Mouse (Mus musculus): ENCODE results near the gene Esr1. TPM values are rescaled to one million over a fixed set of nuclear protein-coding genes. Genes with fewer than 3 reads are reported as not detected.

The Esr1 gene
- 0.27 and 0.63 TPM in 2 replicates for polyA plus RNA-seq (2015; fragmentation: Nextera tagmentation; extraction: Ambion mirVana)

DNA sequence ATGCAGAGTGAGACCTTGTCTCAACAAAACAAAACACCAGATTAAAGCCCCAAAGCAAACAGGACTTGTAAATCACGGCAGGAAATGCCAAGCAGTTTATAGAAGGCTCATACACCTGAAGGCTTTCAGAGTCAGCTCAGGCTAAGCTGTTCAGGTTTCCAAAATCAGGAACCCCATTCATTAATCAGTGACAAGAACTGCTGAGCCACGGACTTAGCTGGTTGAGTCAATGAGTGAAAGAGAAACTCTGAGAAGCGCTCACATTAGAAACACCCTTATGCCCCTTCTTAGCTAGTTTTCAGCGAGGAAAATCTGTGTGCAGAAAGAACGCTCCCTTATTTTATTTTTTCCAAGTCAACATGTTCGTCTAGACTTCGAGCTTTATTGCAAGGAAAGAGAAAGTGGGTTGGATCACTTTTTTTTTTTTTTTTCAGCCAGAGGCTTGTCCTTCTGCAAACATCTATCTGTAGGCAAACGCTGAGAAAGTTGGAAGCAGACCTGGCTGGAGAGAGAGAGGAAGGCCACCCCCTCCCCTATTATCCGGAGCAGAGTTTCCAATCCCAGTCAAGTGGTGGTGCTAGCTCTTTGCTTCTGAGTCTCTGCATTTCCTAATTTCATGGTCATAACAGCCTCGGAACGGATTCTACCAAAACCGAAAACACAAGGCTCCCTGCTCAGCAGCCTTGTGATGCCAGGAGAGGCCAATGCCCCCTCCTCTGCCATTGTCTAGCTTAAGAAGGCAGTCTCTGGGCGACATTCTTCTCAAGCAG is at the start of gene Esr1:
Esr1 (plus strand) TSS at position 208 of the 770 bp plus-strand sequence.
- 46% methylated on average over 13 of the region's 13 CpGs for WGBS
- peak within 1 kb of the TSS; percentile 29 for H3K4me2 ChIP-seq (ENCODE audit: low read length)
- H3K27ac ChIP-seq (ENCODE audit: low read depth, low read length): no peak within 1 kb of the TSS
- no peak within 1 kb of the TSS for H3K4me3 ChIP-seq (ENCODE audit: low read length)
- H3K36me3 ChIP-seq (ENCODE audit: control insufficient read depth, insufficient read depth, low read length): no peaks in the 10 kb centered on the region
- no peaks in the 10 kb centered on the region for H3K9me3 ChIP-seq (ENCODE audit: control insufficient read depth, low read length)
- peak; percentile 34; the same call in 1 of the 2 replicates for ATAC-seq
- H3K4me1 ChIP-seq (ENCODE audit: control insufficient read depth, insufficient read depth, low read depth, low read length): no peaks in the 10 kb centered on the region
- H3K9ac ChIP-seq (ENCODE audit: low read depth, low read length): no peak within 1 kb of the TSS
- H3K27me3 ChIP-seq (replicated peaks; ENCODE audit: control insufficient read depth, insufficient read depth, low read length): no peaks in the 10 kb centered on the region

DNA sequence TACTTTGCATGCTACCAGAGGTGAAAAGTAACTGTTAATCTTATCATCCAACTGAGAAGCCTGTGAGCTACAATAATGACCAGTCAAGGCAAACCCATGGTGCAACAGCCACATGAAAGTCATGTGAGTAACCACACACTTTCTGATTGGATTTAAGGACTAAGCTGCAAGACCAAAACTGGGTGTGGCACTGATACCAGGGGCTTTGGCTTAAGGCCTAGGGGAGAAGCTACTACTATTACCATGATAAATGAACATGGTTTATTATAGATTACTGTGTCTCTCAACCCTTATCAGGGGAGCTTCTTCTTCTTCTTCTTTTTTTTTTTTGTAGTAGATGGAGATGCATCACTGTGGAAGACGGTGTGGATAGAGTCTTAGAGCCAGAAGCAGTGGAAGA is 46.2 kb upstream of the Esr1 start:
- Histone ChIP-seq H3K9me3 (ENCODE audit: control insufficient read depth, low read length) (0 out of 2 replicates have a peak, but pooled peaks cover 2% of the 10 kb centered on the region), H3K36me3 (ENCODE audit: control insufficient read depth, insufficient read depth, low read length) (no peaks in the 10 kb centered on the region), H3K9ac (ENCODE audit: low read depth, low read length) (no peak overlapping the region), H3K4me3 (ENCODE audit: low read length) (no peak overlapping the region), H3K4me2 (ENCODE audit: low read length) (no peak overlapping the region), H3K27ac (ENCODE audit: low read depth, low read length) (no peak overlapping the region), H3K4me1 (ENCODE audit: control insufficient read depth, insufficient read depth, low read depth, low read length) (no peaks in the 10 kb centered on the region), H3K27me3 (replicated peaks; ENCODE audit: control insufficient read depth, insufficient read depth, low read length) (no peaks in the 10 kb centered on the region)
- 92% methylated on average over 1 of the region's 1 CpGs for WGBS
- ATAC-seq: no peak

DNA sequence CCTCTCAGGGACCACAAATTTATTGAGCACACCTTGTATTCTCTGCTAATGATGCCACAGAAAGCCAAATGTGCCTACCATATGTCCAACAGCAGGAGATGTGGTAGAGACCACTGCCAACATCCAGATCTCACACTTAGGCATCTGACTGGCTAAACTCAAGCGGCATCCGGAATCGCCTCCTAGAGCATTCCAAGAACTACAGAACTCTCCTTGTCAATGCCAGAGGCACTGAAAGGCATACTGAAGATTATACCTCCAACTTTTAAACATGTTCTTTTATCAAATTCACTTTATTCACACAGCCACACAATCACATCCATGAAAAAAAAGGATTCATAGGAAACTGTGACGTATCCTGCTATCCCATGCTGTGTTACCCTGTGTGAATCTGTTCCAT is 40.6 kb upstream of the Esr1 start:
- Histone ChIP-seq H3K4me1 (ENCODE audit: control insufficient read depth, insufficient read depth, low read depth, low read length) (no peaks in the 10 kb centered on the region), H3K4me3 (ENCODE audit: low read length) (no peak overlapping the region), H3K9ac (ENCODE audit: low read depth, low read length) (no peak overlapping the region), H3K27ac (ENCODE audit: low read depth, low read length) (no peak overlapping the region), H3K27me3 (replicated peaks; ENCODE audit: control insufficient read depth, insufficient read depth, low read length) (no peaks in the 10 kb centered on the region), H3K9me3 (ENCODE audit: control insufficient read depth, low read length) (0 out of 2 replicates have a peak, but pooled peaks cover 2% of the 10 kb centered on the region), H3K36me3 (ENCODE audit: control insufficient read depth, insufficient read depth, low read length) (no peaks in the 10 kb centered on the region), H3K4me2 (ENCODE audit: low read length) (no peak overlapping the region)
- 76% methylated on average over 4 of the region's 4 CpGs for WGBS
- no peak for ATAC-seq

DNA sequence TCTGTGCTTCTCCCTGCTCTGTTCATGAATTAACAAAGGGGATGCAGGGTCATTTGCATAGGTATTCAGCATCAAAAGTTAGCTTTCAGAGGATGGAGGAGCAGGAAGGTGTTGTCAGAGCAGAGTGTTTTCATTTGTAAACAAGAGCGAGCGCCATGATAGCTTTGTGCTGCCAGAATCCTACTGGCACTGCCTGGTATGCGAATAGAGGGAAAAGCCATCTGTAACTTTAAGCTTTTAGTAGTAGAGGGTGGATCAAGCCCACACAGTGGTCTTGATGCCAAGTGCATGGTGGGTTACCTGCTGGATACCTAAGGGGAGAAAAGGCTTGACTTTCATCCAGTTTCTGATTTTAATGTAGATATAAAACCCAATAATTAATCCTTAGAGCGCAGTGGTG is 40.1 kb upstream of the Esr1 start:
- no peak; the same call in 1 of the 2 replicates for ATAC-seq
- Histone ChIP-seq H3K4me2 (ENCODE audit: low read length) (no peak overlapping the region), H3K27me3 (replicated peaks; ENCODE audit: control insufficient read depth, insufficient read depth, low read length) (no peaks in the 10 kb centered on the region), H3K4me3 (ENCODE audit: low read length) (no peak overlapping the region), H3K9ac (ENCODE audit: low read depth, low read length) (no peak overlapping the region), H3K9me3 (ENCODE audit: control insufficient read depth, low read length) (0 out of 2 replicates have a peak, but pooled peaks cover 2% of the 10 kb centered on the region), H3K4me1 (ENCODE audit: control insufficient read depth, insufficient read depth, low read depth, low read length) (no peaks in the 10 kb centered on the region), H3K27ac (ENCODE audit: low read depth, low read length) (no peak overlapping the region), H3K36me3 (ENCODE audit: control insufficient read depth, insufficient read depth, low read length) (no peaks in the 10 kb centered on the region)
- WGBS: 68% methylated on average over 4 of the region's 4 CpGs

DNA sequence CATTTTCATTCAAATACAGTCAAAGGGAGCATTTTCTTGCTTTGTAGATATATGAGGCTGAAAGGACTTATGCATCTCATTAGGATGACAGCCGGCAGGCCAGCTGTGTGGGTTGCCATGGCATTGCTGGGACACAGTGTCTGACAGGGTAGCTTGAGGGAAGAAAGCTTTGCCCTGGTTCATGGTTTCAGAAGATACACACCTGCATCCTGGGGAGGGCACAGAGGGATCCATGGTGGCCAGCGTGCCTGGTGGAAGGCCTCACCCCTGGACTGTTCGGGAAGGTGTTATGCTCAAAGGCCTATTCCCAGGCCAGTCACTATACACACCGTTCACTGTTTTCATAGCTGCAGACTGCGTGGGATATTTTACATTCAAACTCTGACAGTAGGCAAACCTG is 29.5 kb upstream of the Esr1 start:
- no peak overlapping the region for H3K4me2 ChIP-seq (ENCODE audit: low read length)
- no peaks in the 10 kb centered on the region for H3K36me3 ChIP-seq (ENCODE audit: control insufficient read depth, insufficient read depth, low read length)
- H3K4me3 ChIP-seq (ENCODE audit: low read length): no peak overlapping the region
- H3K9ac ChIP-seq (ENCODE audit: low read depth, low read length): no peak overlapping the region
- 55% methylated on average over 5 of the region's 5 CpGs for WGBS
- no peaks in the 10 kb centered on the region for H3K4me1 ChIP-seq (ENCODE audit: control insufficient read depth, insufficient read depth, low read depth, low read length)
- H3K27ac ChIP-seq (ENCODE audit: low read depth, low read length): no peak overlapping the region
- peak; percentile 81 for ATAC-seq
- no peaks in the 10 kb centered on the region for H3K27me3 ChIP-seq (replicated peaks; ENCODE audit: control insufficient read depth, insufficient read depth, low read length)
- H3K9me3 ChIP-seq (ENCODE audit: control insufficient read depth, low read length): no peaks in the 10 kb centered on the region

DNA sequence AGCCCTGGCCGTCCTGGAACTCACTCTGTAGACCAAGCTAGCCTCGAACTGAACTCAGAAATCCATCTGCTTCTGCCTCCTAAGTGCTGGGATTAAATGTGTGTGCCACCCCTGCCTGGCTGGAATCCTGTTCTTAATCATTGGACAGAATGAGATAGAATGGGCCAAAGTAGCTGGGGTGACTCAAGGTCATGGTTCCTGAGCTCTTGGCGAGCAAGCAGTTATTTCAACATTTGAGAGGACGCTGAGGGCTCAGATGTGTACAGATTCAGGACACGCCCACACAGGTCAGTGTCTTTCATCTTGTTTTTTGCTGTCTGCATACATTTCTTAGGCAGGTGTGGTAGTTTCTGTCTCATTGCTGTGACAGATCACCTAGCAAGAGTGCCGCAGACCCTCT is 24.7 kb upstream of the Esr1 start:
- Histone ChIP-seq H3K27ac (ENCODE audit: low read depth, low read length) (no peak overlapping the region), H3K4me3 (ENCODE audit: low read length) (no peak overlapping the region), H3K9ac (ENCODE audit: low read depth, low read length) (no peak overlapping the region), H3K4me1 (ENCODE audit: control insufficient read depth, insufficient read depth, low read depth, low read length) (no peaks in the 10 kb centered on the region), H3K27me3 (replicated peaks; ENCODE audit: control insufficient read depth, insufficient read depth, low read length) (no peaks in the 10 kb centered on the region), H3K9me3 (ENCODE audit: control insufficient read depth, low read length) (no peaks in the 10 kb centered on the region), H3K4me2 (ENCODE audit: low read length) (no peak overlapping the region), H3K36me3 (ENCODE audit: control insufficient read depth, insufficient read depth, low read length) (no peaks in the 10 kb centered on the region)
- WGBS: 91% methylated on average over 6 of the region's 6 CpGs
- no peak for ATAC-seq

DNA sequence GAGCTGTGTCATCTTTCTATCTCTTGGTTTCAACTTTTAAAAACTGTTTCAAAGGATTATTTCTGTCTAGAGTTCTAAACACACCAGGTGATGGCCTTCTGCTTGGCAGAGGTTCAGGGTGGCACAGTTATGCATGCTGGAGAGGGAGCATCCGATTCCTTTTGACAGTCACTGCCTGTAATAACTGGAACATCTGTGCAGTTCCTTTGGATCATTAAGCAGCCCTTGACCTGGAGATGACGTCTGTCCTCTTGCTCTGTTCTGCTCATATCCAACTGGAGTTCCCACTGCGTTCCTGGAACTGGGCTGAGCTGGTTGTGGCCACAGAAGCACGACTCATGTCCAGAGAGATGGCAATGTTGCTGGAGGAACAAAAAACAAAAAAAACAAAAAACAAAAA is 21.8 kb upstream of the Esr1 start:
- ATAC-seq: peak; percentile 40; the same call in 1 of the 2 replicates
- WGBS: 74% methylated on average over 4 of the region's 4 CpGs
- Histone ChIP-seq H3K9me3 (ENCODE audit: control insufficient read depth, low read length) (no peaks in the 10 kb centered on the region), H3K4me3 (ENCODE audit: low read length) (no peak overlapping the region), H3K27ac (ENCODE audit: low read depth, low read length) (no peak overlapping the region), H3K27me3 (replicated peaks; ENCODE audit: control insufficient read depth, insufficient read depth, low read length) (no peaks in the 10 kb centered on the region), H3K36me3 (ENCODE audit: control insufficient read depth, insufficient read depth, low read length) (no peaks in the 10 kb centered on the region), H3K4me1 (ENCODE audit: control insufficient read depth, insufficient read depth, low read depth, low read length) (no peaks in the 10 kb centered on the region), H3K9ac (ENCODE audit: low read depth, low read length) (no peak overlapping the region), H3K4me2 (ENCODE audit: low read length) (no peak overlapping the region)

DNA sequence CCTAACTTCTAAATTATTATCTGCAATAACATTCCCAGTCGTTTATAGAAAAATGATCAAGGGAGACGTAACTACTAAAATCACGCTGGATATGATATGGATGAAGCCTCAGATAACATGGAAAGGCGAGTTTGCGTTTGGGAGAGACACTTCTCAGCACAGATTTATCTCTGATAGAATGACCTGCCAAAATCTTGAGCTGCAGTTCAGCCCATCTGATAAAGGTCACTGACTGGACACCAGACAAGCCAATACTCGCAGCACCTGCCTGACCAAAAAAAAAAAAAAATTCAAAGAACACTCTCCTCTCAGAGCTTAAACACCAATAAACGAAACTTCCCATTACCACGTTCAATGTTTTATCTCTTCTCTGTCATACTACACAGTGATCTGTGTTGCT is 20.4 kb upstream of the Esr1 start:
- ATAC-seq: no peak
- no peak overlapping the region for H3K27ac ChIP-seq (ENCODE audit: low read depth, low read length)
- no peak overlapping the region for H3K4me3 ChIP-seq (ENCODE audit: low read length)
- WGBS: 88% methylated on average over 8 of the region's 8 CpGs
- H3K9me3 ChIP-seq (ENCODE audit: control insufficient read depth, low read length): no peaks in the 10 kb centered on the region
- H3K4me1 ChIP-seq (ENCODE audit: control insufficient read depth, insufficient read depth, low read depth, low read length): no peaks in the 10 kb centered on the region
- no peak overlapping the region for H3K9ac ChIP-seq (ENCODE audit: low read depth, low read length)
- H3K27me3 ChIP-seq (replicated peaks; ENCODE audit: control insufficient read depth, insufficient read depth, low read length): no peaks in the 10 kb centered on the region
- no peak overlapping the region for H3K4me2 ChIP-seq (ENCODE audit: low read length)
- H3K36me3 ChIP-seq (ENCODE audit: control insufficient read depth, insufficient read depth, low read length): no peaks in the 10 kb centered on the region

DNA sequence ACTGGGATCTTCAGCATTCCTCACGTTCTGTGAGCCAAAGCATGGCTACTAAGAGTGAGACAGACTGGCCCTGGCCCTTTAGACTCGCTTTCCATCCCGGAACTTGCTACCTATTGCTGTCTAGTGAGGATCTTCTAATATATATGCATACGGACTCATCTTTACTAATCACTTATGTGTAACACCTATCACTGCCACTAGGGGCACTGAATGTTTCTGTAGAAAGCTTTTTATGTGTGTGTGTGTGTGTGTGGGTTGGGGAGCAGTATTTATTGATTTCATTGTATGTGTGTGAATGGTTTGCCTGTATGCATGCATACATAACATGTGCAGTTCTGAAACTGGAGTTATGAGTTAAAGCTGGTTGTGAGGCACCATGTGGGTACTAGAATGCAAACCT is 17.6 kb upstream of the Esr1 start:
- Histone ChIP-seq H3K36me3 (ENCODE audit: control insufficient read depth, insufficient read depth, low read length) (no peaks in the 10 kb centered on the region), H3K27ac (ENCODE audit: low read depth, low read length) (no peak overlapping the region), H3K4me3 (ENCODE audit: low read length) (no peak overlapping the region), H3K4me1 (ENCODE audit: control insufficient read depth, insufficient read depth, low read depth, low read length) (no peaks in the 10 kb centered on the region), H3K9me3 (ENCODE audit: control insufficient read depth, low read length) (no peaks in the 10 kb centered on the region), H3K9ac (ENCODE audit: low read depth, low read length) (no peak overlapping the region), H3K27me3 (replicated peaks; ENCODE audit: control insufficient read depth, insufficient read depth, low read length) (no peaks in the 10 kb centered on the region), H3K4me2 (ENCODE audit: low read length) (no peak overlapping the region)
- WGBS: 68% methylated on average over 4 of the region's 4 CpGs
- ATAC-seq: no peak
